Mouse (Mus musculus): ENCODE results near the gene Poln. TPM values are rescaled to one million over a fixed set of nuclear protein-coding genes. Genes with fewer than 3 reads are reported as not detected.

Poln gene
- polyA plus RNA-seq, 1 experiment from 2014 or later = 0.41 TPM

- peak; percentile 11 for ATAC-seq (ENCODE audit: insufficient read depth)
- WGBS (ENCODE audit: insufficient replicate concordance) = 0% methylated on average over 42 of the region's 46 CpGs
- Histone ChIP-seq H3K36me3 (replicated peaks) (no peaks in the 10 kb centered on the region), H3K9ac (peak overlapping the region; percentile 69), H3K4me2 (peak overlapping the region; percentile 100), H3K27me3 (no peaks in the 10 kb centered on the region), H3K27ac (replicated peaks) (peak overlapping the region; percentile 90), H3K4me1 (replicated peaks) (peaks cover 37% of the 10 kb centered on the region), H3K9me3 (replicated peaks) (no peaks in the 10 kb centered on the region), H3K4me3 (replicated peaks) (peak overlapping the region; percentile 79)
Measured at GRCm38 (mm10) chr5:34186961-34187391, 17.7 kb upstream of the Poln start.

- no peak for ATAC-seq (ENCODE audit: insufficient read depth)
- 58% methylated on average over 2 of the region's 2 CpGs for WGBS (ENCODE audit: insufficient replicate concordance)
- Histone ChIP-seq H3K27me3 (no peaks in the 10 kb centered on the region), H3K4me3 (replicated peaks) (peak overlapping the region; percentile 79), H3K36me3 (replicated peaks) (no peaks in the 10 kb centered on the region), H3K4me2 (peak overlapping the region; percentile 100), H3K27ac (replicated peaks) (no peak overlapping the region), H3K4me1 (replicated peaks) (peaks cover 37% of the 10 kb centered on the region), H3K9ac (peak overlapping the region; percentile 69; the same call in 1 of the 2 replicates), H3K9me3 (replicated peaks) (no peaks in the 10 kb centered on the region)
Measured at GRCm38 (mm10) chr5:34186391-34186790, 17.1 kb upstream of the Poln start.

GRCm38 (mm10) chr5:34185791-34186190, 16.5 kb upstream of the Poln start:
- no peak overlapping the region for H3K9ac ChIP-seq
- H3K27ac ChIP-seq (replicated peaks) = no peak overlapping the region
- no peak overlapping the region for H3K4me3 ChIP-seq (replicated peaks)

DNA sequence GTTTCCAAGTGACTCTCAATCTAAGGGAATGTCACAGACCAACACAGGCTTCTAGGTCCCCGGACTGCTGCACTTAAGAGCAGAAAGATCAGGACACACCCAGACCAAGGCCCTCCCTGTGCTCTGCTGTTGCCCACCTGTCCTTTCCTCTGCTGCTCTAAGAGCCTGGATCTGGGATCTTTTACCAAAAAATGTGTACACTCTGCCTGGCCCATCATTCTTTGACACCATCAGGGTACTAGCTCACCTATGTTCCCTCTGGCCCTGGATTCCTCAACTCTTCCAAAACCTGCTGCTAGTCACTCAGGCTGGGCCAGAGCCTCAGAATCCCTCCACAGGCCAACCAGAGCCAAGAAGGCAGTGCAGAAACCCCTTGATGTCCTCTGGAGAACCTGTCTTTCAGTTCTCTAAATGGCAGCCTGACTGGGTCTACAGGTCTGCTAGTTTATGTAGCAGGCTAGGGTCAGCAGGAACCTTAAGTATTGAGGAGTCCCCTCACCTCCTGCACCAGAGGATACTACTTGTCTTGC, 15.9 kb upstream of the Poln start:
- Histone ChIP-seq H3K4me3 (replicated peaks) (no peak overlapping the region), H3K9ac (no peak overlapping the region), H3K27ac (replicated peaks) (no peak overlapping the region), H3K4me1 (replicated peaks) (peaks cover 37% of the 10 kb centered on the region), H3K27me3 (no peaks in the 10 kb centered on the region), H3K4me2 (no peak overlapping the region), H3K36me3 (replicated peaks) (0 out of 2 replicates have a peak, but pooled peaks cover 3% of the 10 kb centered on the region), H3K9me3 (replicated peaks) (no peaks in the 10 kb centered on the region)
- ATAC-seq (ENCODE audit: insufficient read depth) = no peak
- 62% methylated on average over 1 of the region's 1 CpGs for WGBS (ENCODE audit: insufficient replicate concordance)

More at GRCm38 (mm10) chr5:34185791-34186190, 16.5 kb upstream of the Poln start:
- ATAC-seq (ENCODE audit: insufficient read depth) = no peak
- H3K9me3 ChIP-seq (replicated peaks) = no peaks in the 10 kb centered on the region
- peak overlapping the region; percentile 100 for H3K4me2 ChIP-seq
- peaks cover 37% of the 10 kb centered on the region for H3K4me1 ChIP-seq (replicated peaks)
- no peaks in the 10 kb centered on the region for H3K36me3 ChIP-seq (replicated peaks)
- H3K27me3 ChIP-seq = no peaks in the 10 kb centered on the region

GRCm38 (mm10) chr5:34183976-34184375, 14.7 kb upstream of the Poln start:
- Histone ChIP-seq H3K27me3 (no peaks in the 10 kb centered on the region), H3K36me3 (replicated peaks) (0 out of 2 replicates have a peak, but pooled peaks cover 6% of the 10 kb centered on the region), H3K4me1 (replicated peaks) (peaks cover 33% of the 10 kb centered on the region), H3K9me3 (replicated peaks) (no peaks in the 10 kb centered on the region), H3K9ac (no peak overlapping the region), H3K27ac (replicated peaks) (no peak overlapping the region), H3K4me3 (replicated peaks) (no peak overlapping the region), H3K4me2 (no peak overlapping the region)
- no peak for ATAC-seq (ENCODE audit: insufficient read depth)
- WGBS (ENCODE audit: insufficient replicate concordance) = 64% methylated on average over 3 of the region's 3 CpGs

- Histone ChIP-seq H3K27ac (replicated peaks) (no peak overlapping the region), H3K9ac (no peak overlapping the region), H3K4me3 (replicated peaks) (no peak overlapping the region), H3K27me3 (no peaks in the 10 kb centered on the region), H3K36me3 (replicated peaks) (0 out of 2 replicates have a peak, but pooled peaks cover 6% of the 10 kb centered on the region), H3K4me2 (no peak overlapping the region), H3K4me1 (replicated peaks) (peaks cover 26% of the 10 kb centered on the region), H3K9me3 (replicated peaks) (no peaks in the 10 kb centered on the region)
- no peak for ATAC-seq (ENCODE audit: insufficient read depth)
- 78% methylated on average over 5 of the region's 5 CpGs for WGBS (ENCODE audit: insufficient replicate concordance)
Measured at GRCm38 (mm10) chr5:34183156-34183880, 14.1 kb upstream of the Poln start.

DNA sequence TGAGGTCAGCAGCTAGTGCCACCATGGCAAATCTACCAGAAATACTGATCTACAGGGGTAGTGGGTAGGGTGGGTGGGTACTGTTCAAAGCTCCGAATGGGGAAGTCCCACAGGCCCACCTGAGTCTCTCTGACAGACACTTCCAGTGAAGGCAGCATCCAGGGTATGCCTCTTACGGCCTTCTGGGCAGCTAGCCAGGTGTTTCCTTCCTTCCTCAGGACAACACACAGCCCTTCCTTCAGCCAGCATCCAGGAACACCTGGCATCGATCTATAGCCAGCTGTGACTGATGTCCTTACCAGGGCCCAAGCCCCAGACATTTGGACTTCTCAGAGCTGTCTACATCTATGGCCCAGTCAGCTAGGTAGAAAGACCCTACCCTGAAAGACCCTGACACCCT, 13.2 kb upstream of the Poln start:
- no peak for ATAC-seq (ENCODE audit: insufficient read depth)
- Histone ChIP-seq H3K27ac (replicated peaks) (no peak overlapping the region), H3K4me3 (replicated peaks) (no peak overlapping the region), H3K9ac (no peak overlapping the region), H3K9me3 (replicated peaks) (no peaks in the 10 kb centered on the region), H3K27me3 (no peaks in the 10 kb centered on the region), H3K36me3 (replicated peaks) (0 out of 2 replicates have a peak, but pooled peaks cover 8% of the 10 kb centered on the region), H3K4me1 (replicated peaks) (peaks cover 21% of the 10 kb centered on the region), H3K4me2 (no peak overlapping the region)
- WGBS (ENCODE audit: insufficient replicate concordance) = 50% methylated on average over 3 of the region's 3 CpGs

DNA sequence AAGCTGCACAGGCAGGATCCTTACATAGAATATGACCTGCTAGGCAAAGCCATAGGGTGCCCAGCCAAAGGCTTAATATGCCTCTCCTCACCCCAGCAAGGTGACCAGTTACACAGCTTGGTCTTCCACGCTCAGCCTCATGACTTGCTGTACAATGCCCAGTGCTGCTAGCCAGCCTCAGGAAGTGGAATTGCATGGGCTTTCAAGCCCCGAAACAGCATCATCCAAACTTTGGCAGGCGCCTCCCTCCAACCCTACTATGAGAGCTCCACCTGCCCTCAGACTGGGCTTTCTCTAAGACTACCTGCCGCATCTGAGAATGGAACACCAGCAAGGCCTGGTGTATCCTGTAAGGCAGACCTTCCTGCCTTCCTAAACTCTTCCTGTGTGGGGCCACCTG, 8.6 kb upstream of the Poln start:
- ATAC-seq (ENCODE audit: insufficient read depth) = no peak
- H3K36me3 ChIP-seq (replicated peaks) = peaks cover 21% of the 10 kb centered on the region; the same call in 1 of the 2 replicates
- 73% methylated on average over 4 of the region's 4 CpGs for WGBS (ENCODE audit: insufficient replicate concordance)

DNA sequence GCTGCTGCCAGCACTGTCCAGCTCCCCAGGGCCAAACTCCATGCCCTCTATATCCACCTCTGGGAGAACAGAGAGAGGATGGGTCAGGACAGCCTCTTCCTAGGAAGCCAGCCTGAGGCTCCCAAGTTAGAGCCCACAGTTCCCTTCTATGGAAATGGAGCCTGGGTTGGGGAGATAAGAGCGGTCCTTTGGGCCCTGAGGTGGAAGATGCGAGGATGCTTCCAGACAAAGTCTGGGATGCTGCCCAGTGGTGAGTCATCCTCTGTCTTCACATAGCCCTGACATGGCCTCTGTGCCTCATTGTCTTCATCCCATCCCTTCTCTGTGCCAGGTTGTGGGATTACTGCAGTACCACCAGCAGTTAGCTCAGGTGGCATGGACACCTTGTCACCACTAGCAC, 7.8 kb upstream of the Poln start:
- 85% methylated on average over 2 of the region's 2 CpGs for WGBS (ENCODE audit: insufficient replicate concordance)
- ATAC-seq (ENCODE audit: insufficient read depth) = no peak
- H3K27me3 ChIP-seq = no peaks in the 10 kb centered on the region

More for the DNA sequence above, 8.6 kb upstream of the Poln start:
- Histone ChIP-seq H3K4me1 (replicated peaks) (no peaks in the 10 kb centered on the region), H3K4me3 (replicated peaks) (no peak overlapping the region), H3K9ac (no peak overlapping the region), H3K9me3 (replicated peaks) (no peaks in the 10 kb centered on the region), H3K27ac (replicated peaks) (no peak overlapping the region), H3K27me3 (no peaks in the 10 kb centered on the region), H3K4me2 (no peak overlapping the region)

DNA sequence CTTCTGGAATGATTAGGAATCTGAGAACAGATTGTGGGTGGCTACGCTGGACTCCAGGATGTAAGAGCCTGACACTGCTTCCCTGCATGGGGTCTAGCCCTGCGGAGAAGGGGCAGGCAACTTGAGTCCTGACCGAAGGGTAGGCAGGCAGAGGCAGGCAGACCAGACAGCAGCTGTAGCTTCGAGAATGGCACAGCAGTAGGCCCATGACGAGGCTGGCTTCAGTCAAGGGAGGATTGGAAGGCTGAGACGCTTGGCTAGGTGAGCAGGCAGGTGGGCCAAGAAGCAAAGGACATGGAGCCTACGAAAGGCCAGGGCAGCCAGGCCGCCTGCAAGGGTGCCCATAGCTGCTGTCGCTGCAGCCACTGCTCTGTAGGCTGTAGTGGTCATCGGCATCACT, 7.4 kb upstream of the Poln start:
- 73% methylated on average over 10 of the region's 10 CpGs for WGBS (ENCODE audit: insufficient replicate concordance)
- H3K27me3 ChIP-seq = no peaks in the 10 kb centered on the region
- no peak overlapping the region for H3K9ac ChIP-seq
- H3K4me3 ChIP-seq (replicated peaks) = no peak overlapping the region
- no peak for ATAC-seq (ENCODE audit: insufficient read depth)
- H3K36me3 ChIP-seq (replicated peaks) = peaks cover 21% of the 10 kb centered on the region; the same call in 1 of the 2 replicates
- no peak overlapping the region for H3K4me2 ChIP-seq
- no peaks in the 10 kb centered on the region for H3K9me3 ChIP-seq (replicated peaks)
- H3K4me1 ChIP-seq (replicated peaks) = no peaks in the 10 kb centered on the region
- H3K27ac ChIP-seq (replicated peaks) = no peak overlapping the region

More for the DNA sequence above, 7.8 kb upstream of the Poln start:
- Histone ChIP-seq H3K9ac (no peak overlapping the region), H3K4me1 (replicated peaks) (no peaks in the 10 kb centered on the region), H3K4me3 (replicated peaks) (no peak overlapping the region), H3K4me2 (no peak overlapping the region), H3K9me3 (replicated peaks) (no peaks in the 10 kb centered on the region), H3K27ac (replicated peaks) (no peak overlapping the region), H3K36me3 (replicated peaks) (peaks cover 21% of the 10 kb centered on the region; the same call in 1 of the 2 replicates)

GRCm38 (mm10) chr5:34175403-34175694, 6.1 kb upstream of the Poln start:
- no peak for ATAC-seq (ENCODE audit: insufficient read depth)
- Histone ChIP-seq H3K36me3 (replicated peaks) (peaks cover 20% of the 10 kb centered on the region; the same call in 1 of the 2 replicates), H3K27ac (replicated peaks) (no peak overlapping the region), H3K4me1 (replicated peaks) (no peaks in the 10 kb centered on the region), H3K4me3 (replicated peaks) (no peak overlapping the region), H3K4me2 (no peak overlapping the region), H3K9me3 (replicated peaks) (no peaks in the 10 kb centered on the region), H3K27me3 (no peaks in the 10 kb centered on the region), H3K9ac (no peak overlapping the region)
- 57% methylated on average over 5 of the region's 5 CpGs for WGBS (ENCODE audit: insufficient replicate concordance)

Measured in liver, embryonic 15.5 days (tissue).